Mouse (Mus musculus) right cerebral cortex, postnatal 36 days (tissue): ENCODE measurements around the gene Cstf2.

ENCODE experiments used
- DNase-seq, 2 experiments: peaks; one replicate each; pipeline ENCODE4 v3.0.0; 2022; ENCODE audit warnings: low spot score in 2 of 2, mixed read lengths in 1 of 2

Cstf2 gene

DNA sequence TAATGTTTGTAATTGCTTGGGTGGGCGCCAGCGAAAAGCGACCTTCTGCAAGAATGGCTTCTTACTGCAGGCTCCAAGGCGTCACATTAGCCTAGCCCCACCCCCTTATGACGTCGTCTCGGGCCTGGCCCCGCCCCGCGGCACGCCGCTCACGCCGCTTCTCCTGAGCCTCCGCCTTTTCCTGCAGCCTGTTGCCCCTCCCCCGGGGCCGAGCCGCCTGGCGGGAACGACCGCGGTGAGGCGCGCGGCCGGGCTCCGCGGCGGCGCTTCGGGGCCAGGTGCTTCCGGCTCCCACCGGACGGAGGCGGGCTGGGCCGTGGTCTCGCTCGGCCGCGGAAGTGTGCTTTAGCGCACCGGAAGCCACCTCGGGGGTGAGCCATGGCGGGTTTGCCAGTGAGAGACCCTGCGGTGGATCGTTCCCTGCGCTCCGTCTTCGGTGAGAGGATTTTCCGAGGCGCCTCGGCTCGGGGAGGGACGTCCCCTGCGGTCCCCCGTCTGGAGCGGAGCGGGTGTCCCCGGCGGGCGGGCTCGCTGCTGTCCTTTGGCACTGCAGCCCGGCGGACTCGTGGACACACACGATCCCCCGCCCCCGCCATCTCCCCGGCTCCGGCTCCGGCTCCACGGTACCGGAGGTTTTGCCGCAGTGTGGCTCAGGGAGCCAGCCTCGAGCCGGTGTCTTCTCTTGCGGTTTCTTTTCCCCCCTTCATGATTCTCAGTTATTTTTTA lies at the start of gene Cstf2:
Gene Cstf2 (plus strand): TSS at position 201 of the 726 bp plus-strand sequence.
- peak; percentile 89 to 92 for DNase-seq

DNA sequence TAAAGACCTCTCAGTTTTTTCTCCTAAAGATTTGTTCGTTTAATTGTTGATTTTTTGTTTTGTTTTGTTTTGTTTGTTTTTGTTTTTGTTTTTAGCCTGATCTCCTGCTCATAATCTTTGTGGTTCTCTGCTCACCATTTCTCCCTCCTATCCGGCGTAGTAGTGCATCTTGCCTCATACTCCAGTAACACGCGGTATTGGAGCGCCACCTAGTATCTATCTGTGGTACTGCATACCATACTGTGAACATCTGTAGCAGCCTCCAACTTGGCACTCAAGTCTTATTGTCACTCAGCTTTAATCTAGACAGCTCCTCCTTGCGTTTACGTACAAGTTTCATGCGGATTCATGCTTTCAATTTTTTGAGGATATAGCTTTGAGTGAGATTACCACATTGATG lies 40.0 kb upstream of the Cstf2 start:
- peak; percentile 9 to 47 for DNase-seq

DNA sequence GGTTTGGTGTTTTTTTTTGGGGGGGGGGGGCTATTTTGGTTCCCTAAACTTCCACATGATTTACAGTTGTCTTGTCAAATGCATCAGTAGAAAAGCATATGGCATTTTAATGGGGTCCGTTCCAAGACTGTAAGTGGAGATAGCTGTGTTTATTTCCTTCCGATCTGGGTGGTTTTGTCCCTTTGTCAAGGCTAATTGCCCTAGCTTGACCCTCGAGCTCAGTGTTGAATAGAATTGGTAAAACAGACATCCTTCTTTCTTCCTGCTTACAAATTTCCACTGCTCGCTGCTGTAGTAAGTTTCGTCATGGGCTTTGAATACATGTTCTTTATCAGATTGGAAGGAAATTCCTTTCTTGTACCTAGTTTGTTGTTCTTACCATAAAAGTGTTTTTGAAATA lies 38.3 kb upstream of the Cstf2 start:
- DNase-seq: no peak

DNA sequence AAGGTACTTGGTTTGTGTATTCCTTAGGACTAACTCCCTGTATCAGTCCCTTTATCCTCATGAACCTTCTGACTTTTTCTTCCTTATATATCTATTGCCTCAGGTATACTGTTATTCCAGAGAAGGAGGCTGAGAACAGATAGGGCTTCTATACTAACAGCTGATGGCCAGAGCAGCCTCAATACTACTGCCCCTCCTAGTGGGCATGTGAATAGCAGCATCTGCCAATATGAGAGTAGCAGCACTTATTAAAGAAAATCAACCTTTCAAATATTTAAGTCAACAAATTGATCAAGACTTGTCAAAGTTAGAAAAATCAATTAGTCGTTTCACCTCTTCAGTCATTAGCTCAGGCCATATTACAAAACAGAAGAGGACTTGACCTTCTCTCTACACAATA lies 10.0 kb upstream of the Cstf2 start:
- DNase-seq: no peak

DNA sequence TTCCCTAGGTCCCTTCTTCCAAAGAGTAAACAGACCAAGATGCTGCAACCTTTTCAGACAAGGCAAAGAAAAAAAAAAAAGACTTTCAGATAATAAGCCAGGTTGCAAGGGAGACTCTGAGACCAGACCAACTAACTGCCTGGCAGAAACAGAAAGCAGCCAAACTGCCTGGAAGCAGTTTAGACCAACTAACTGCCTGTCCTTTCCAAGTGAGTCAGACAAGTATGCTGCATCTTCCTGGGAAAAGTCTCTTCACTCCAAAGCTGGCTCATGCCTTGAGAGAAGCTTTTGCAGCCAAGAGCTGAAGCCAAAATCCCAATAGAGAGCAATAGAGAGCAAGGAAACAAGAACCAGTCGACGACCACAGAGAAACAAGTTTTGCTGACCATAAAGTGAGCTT lies 2.1 kb upstream of the Cstf2 start:
- no peak for DNase-seq

DNA sequence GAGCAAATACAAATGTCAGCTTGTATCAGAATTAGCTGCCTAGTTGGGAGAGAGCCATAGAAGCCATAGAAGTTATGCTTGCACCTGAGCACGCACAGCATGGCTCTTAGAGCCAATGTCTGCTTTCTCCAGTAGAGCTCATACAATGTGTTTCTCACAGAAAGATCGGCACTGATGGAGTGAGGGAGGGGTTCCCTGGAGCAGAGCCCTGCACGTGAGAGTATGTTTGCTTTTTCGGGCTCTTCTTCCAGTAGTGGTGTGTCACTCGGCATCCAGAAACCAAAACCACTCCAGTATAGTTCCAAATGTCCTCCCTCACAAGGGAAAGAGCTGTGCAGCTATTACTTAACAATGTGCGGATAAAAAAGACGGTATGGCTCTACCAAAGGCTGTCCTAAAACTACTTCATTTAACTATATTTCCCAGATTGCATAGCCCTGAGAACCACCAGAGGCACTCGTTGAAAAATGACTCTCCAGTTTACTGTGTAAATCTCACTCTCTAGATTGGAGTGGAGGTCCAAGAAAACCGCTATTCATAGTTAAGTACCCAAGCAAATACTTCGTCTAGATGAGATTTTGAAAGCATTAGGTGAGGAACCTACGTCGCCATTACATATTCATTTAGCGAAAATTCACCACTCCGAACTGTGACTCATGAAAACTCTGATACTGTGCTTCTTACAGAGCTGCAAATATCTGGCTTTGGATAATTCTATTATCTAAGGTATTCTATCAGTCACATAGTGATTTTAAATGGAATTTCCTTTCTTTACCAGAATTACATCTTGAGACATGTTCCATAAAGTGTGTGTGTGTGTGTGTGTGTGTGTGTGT lies 729 bp upstream of the Cstf2 start:
- no peak for DNase-seq

DNA sequence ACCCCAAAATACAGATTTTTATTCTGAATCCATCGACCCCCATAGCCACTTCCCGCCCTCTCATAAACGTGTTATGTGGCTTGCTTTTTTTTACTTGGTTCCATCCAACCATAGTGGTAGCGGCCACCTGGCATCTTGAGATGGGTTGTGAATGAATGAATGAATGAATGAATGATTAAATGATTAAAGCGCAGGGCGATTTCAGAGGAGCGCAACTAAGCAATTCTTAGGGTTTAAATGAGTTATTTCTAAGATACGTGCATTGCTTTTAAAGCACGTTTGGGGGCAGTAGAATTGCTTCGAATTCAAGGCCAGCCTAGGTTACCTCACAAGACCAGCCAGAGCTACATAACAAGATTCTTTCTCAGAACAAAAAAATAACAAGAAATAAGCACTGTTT lies 777 bp downstream of the Cstf2 start:
- no peak for DNase-seq

DNA sequence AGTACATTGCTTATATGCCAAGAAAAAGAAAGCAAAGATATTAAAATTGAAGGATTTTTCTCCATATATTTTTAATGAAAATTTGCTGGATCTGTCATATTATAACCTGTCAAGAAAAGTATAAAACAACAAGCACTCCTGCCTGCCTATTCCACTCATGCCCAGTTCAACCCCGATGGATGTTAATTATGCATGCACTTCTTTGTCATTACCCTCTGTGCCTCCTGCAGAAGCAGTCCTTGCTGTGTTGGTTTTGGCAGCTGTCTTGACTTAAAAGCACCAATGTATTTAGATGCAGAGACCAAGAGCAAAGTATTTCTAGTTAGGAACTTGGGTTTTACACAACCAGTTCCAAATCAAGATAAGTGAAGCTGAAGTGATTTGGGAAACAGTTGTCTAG lies 26.5 kb downstream of the Cstf2 start:
- DNase-seq: no peak

DNA sequence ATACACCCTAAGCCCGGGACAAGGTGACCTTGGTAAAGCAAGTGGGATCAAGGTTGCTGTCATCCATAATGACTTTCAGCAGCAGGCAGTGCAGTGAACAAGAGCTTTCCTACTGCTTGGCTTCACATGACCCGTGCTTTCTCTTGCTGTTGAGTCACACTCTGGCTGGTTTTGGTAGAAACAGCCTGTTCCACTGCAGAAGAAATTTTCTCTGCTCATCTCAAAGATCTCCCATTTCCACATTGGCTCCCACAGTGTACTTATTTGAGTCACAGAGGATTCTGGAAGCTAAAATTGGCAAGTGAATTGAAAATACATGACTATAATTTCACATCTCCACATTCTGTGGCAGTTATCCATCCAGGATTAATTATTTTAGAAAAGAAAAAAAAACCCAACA lies 43.7 kb downstream of the Cstf2 start:
- DNase-seq: peak; percentile 2 to 15

DNA sequence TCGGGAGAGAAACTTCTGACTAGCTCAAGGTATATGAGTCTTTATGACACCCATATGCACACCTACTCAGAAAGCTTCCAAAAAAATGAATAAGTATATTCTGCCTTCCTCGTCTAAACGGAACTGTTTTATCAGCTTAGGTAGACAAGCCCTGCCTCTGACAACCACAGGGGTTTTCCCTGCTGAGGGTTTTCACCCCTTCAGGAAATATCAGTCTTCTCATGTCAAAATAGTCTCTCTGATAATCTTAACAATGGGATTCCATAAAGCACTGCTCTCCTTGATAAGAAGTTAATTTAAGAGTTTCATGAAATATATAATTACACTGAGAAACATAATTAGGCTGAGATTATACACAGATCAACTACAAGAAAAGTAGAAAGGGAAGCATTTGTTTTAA lies 52.8 kb downstream of the Cstf2 start:
- no peak for DNase-seq

DNA sequence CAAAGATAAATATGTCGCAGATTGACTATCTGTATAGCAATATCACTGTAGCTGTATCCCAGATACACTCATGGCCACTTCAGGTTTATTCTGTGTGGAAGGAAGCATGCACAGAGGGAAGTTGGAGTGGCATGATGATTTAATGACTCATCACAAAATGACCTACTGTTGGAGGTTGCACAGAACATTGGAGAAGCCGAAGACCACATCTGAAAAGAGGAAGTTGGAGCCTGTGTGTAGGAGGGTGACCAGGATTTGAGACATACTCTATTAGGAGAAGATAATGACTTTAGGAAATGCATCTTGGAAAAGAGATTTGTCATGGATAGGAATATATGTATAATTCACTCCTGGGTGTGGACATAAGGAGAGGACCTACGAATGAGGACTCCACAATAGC lies 57.4 kb downstream of the Cstf2 start:
- no peak for DNase-seq

DNA sequence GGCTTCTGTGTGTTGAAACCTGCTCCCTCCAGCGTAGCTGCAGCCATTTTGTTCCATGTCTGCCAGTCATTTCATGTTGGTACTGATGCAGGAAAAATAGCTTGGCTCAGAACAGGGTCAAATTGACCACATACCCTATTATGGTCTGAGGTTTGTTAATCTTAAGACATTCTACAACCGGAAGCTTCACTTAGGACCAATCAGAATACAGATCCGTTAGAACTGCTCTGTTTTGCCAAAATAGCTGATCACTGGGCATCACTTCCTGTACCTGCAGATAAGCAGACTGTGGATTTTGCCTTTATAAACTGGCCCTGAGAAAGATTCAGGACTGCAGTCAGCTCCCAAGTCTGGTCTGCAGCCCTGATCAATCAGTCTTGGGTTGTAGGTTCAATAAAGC lies 69.6 kb downstream of the Cstf2 start:
- DNase-seq: no peak

DNA sequence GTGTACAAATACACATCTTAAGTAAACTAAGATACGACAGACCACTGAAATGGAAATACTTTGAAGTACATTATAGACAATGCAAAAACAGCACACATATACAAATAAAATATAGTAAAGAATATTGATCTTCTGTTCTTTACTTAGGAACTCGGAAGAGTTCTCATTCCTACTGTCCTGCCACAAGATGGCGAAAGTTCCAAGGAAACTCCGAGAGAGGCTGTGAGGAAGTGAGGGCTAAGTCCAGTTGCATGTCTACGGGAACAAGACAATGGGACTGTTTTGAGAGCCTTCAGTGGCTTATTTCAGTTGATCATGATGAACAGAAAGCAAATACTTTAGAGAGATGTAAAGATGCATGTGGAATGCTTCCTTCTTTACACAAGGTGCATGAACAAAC lies 73.3 kb downstream of the Cstf2 start:
- DNase-seq: no peak

DNA sequence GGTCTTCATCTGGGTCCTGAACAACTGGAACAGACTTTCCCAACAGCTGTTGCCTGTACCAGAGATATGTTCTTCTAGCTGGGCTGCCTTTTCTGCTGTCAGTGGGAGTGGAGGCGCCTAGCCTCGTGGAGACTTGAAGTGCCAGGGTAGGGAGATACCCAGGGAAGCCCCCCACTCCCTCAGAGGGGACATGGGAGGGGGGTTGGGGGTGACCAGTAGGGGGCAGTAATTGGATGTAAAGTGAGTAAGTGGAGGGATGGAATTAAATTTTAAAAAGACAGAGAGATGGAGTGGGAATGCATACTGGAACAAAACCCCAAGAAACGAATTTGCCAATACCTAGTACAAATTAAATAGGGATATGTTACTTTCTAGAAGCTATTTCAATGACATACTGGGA lies 74.8 kb downstream of the Cstf2 start:
- no peak for DNase-seq
